In the genomic region with DNA sequence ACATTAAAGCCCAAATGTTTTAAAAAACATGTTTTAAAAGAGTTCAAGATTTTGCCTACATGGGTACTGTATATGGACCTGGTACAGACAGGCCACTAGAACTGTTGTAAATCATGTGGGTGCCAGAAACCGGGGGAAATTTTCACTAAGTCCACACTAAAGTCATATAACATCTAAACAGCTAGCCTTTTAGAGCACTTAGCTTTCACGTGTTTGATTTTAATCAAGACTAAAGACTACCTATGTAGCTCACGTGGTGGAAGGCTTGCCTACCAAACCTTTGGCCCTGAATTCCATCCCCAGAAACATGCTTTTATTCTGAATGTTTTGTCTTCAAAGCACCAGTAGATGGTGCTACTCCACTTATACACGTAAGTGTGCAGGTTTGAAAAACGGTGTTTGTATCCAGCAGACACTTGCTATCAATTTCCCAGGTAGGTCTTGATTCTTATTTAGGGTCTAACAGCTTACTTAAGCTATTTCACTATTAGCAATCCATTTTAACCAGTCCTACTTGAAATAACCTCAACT, we compare ENCODE assay signal across 8 mouse cellular contexts. TPM values are rescaled to one million over a fixed set of nuclear protein-coding genes. Genes with fewer than 3 reads are reported as not detected.
DNase-seq lines count a peak whose midpoint lies in the region; ATAC-seq and TF ChIP-seq lines count a peak whose summit lies in the region.

No protein-coding gene starts in this region.

- H3K27ac ChIP-seq in lung, embryonic 15.5 days, result 0 out of 2 replicates have a peak overlapping the region, but pooled peaks have one; percentile 5

- no peak overlapping the region for H3K9ac ChIP-seq in lung, embryonic 15.5 days

- no peak overlapping the region for H3K4me2 ChIP-seq in lung, embryonic 15.5 days

- H3K4me3 ChIP-seq in lung, embryonic 15.5 days, result no peak overlapping the region

- H3K9me3 ChIP-seq in lung, embryonic 15.5 days, result no peaks in the 10 kb centered on the region

- WGBS in lung, embryonic 15.5 days, result 5% methylated on average over 5 of the region's 5 CpGs

- intact Hi-C loops in heart, postnatal 10 days (cut with DNase I), result loop anchor here (2.0 kb wide), 1 partner anchor 76 kb away; no protein-coding TSS in a partner anchor

- H3K27me3 ChIP-seq in lung, embryonic 15.5 days, result no peaks in the 10 kb centered on the region

- H3K4me1 ChIP-seq in lung, embryonic 15.5 days, result peaks cover 10% of the 10 kb centered on the region; the same call in 1 of the 2 replicates

- TF ChIP-seq CTCF in brain, embryonic 14.5 days (IDR thresholded peaks at IDR 0.05; ENCODE audit: borderline replicate concordance, extremely low read depth, insufficient read depth, insufficient read length), result no peak; the same call in 1 of the 2 replicates

- no peak for ATAC-seq in lung, embryonic 15.5 days (ENCODE audit: borderline replicate concordance, extremely low read depth, low FRiP score, low TSS enrichment)

- DNase-seq in lung, postnatal 4 days, result no peak
- DNase-seq in brain, embryonic 14.5 days (ENCODE audit: low read depth), result peak; percentile 80
- DNase-seq in heart, postnatal 10 days, result peak; percentile 19 to 30
- peak; percentile 32 for DNase-seq in lung, postnatal 25 days (ENCODE audit: low spot score)
- DNase-seq in right cerebral cortex, adult 18-20 months, result no peak
- DNase-seq in thymus, postnatal 36 days, result no peak
- DNase-seq in frontal cortex, postnatal 36 days (ENCODE audit: low spot score in 2 of 2), result no peak

- TF ChIP-seq POLR2A in brain, embryonic 14.5 days (IDR thresholded peaks at IDR 0.05; ENCODE audit: borderline replicate concordance, extremely low read depth, insufficient read depth, insufficient read length, poor library complexity, severe bottlenecking), result no peak

- H3K36me3 ChIP-seq in lung, embryonic 15.5 days, result peaks cover 39% of the 10 kb centered on the region

RNA-seq across cellular contexts. Expression of gene Eef1a1, which starts 11.9 kb away (rescaled TPM):
- 4,575 and 4,632 TPM in 2 replicates for polyA plus RNA-seq in lung, embryonic 15.5 days (2015; fragmentation: Nextera tagmentation; extraction: Ambion mirVana)
- 6,510 and 8,462 TPM in 2 replicates for polyA plus RNA-seq in brain, embryonic 14.5 days (2012; rRNA removed)
- total RNA-seq in heart, postnatal 10 days (2021), result 1,000 to 10,000 TPM; 3,592 to 3,750 TPM

RNA-seq across cellular contexts. Expression of gene Gm17324, which starts 28.5 kb away (rescaled TPM):
- polyA plus RNA-seq in lung, embryonic 15.5 days (2015; fragmentation: Nextera tagmentation; extraction: Ambion mirVana), result 0.56 and 0.94 TPM in 2 replicates
- 0.40 and 0.55 TPM in 2 replicates for polyA plus RNA-seq in brain, embryonic 14.5 days (2012; rRNA removed)
- not detected for total RNA-seq in heart, postnatal 10 days (2021)

RNA-seq across cellular contexts. Expression of gene Mto1, which starts 29.1 kb away (rescaled TPM):
- 21.0 and 24.3 TPM in 2 replicates for polyA plus RNA-seq in lung, embryonic 15.5 days (2015; fragmentation: Nextera tagmentation; extraction: Ambion mirVana)
- 23.8 and 25.0 TPM in 2 replicates for polyA plus RNA-seq in brain, embryonic 14.5 days (2012; rRNA removed)
- total RNA-seq in heart, postnatal 10 days (2021), result 10 to 100 TPM; 18.9 to 21.8 TPM

RNA-seq across cellular contexts. Expression of gene Cgas, which starts 34.0 kb away (rescaled TPM):
- polyA plus RNA-seq in lung, embryonic 15.5 days (2015; fragmentation: Nextera tagmentation; extraction: Ambion mirVana), result 2.6 and 3.0 TPM in 2 replicates
- 0.67 and 0.97 TPM in 2 replicates for polyA plus RNA-seq in brain, embryonic 14.5 days (2012; rRNA removed)
- 1 to 10 TPM in 1 of 2 experiments, under 1 TPM in 1; 0.96 to 1.1 TPM for total RNA-seq in heart, postnatal 10 days (2021)

Comparison
In these comparisons a context has a peak if more than half of its experiments do, and no peak if none do; other contexts are left out.
1. DNase-seq: peak in brain, embryonic 14.5 days (single experiment), heart, postnatal 10 days (2 of 2) and lung, postnatal 25 days (single experiment); none in lung, postnatal 4 days (0 of 2), right cerebral cortex, adult 18-20 months (single experiment), thymus, postnatal 36 days (0 of 2) and frontal cortex, postnatal 36 days (0 of 2).